Mouse (Mus musculus): ENCODE measurements around the gene Ocel1.

Gene Ocel1

GRCm38 (mm10) chr8:71379512-71380075 is 8.5 kb downstream of the Ocel1 start:
- DNase-seq (ENCODE audit: low read depth, low spot score) = no peak

- DNase-seq (ENCODE audit: low read depth, low spot score) = no peak
These were observed 9.4 kb downstream of the Ocel1 start for GRCm38 (mm10) chr8:71380178-71381171.

GRCm38 (mm10) chr8:71381421-71381970 is 10.4 kb downstream of the Ocel1 start, which contains the start of gene Nr2f6:
Gene Nr2f6, minus strand, starts transcription at chr8:71381960.
- no peak for DNase-seq (ENCODE audit: low read depth, low spot score)

- peak; percentile 76 for DNase-seq (ENCODE audit: low read depth, low spot score)
These were observed 11.2 kb downstream of the Ocel1 start for GRCm38 (mm10) chr8:71381971-71382961.

- no peak for DNase-seq (ENCODE audit: low read depth, low spot score)
These were observed 12.3 kb downstream of the Ocel1 start for GRCm38 (mm10) chr8:71383396-71383795.

- DNase-seq (ENCODE audit: low read depth, low spot score) = no peak
These were observed 12.8 kb downstream of the Ocel1 start for GRCm38 (mm10) chr8:71383860-71384259.

- no peak for DNase-seq (ENCODE audit: low read depth, low spot score)
These were observed 14.2 kb downstream of the Ocel1 start for GRCm38 (mm10) chr8:71385212-71385835.

- DNase-seq (ENCODE audit: low read depth, low spot score) = no peak
These were observed 17.2 kb downstream of the Ocel1 start for GRCm38 (mm10) chr8:71388267-71388666.

GRCm38 (mm10) chr8:71391696-71392095 is 20.6 kb downstream of the Ocel1 start:
- no peak for DNase-seq (ENCODE audit: low read depth, low spot score)

- DNase-seq (ENCODE audit: low read depth, low spot score) = no peak
These were observed 21.3 kb downstream of the Ocel1 start for GRCm38 (mm10) chr8:71392391-71392790.

- DNase-seq (ENCODE audit: low read depth, low spot score) = peak; percentile 81
These were observed 21.8 kb downstream of the Ocel1 start for GRCm38 (mm10) chr8:71392871-71393270.

GRCm38 (mm10) chr8:71394481-71394880 is 23.4 kb downstream of the Ocel1 start:
- DNase-seq (ENCODE audit: low read depth, low spot score) = no peak

- no peak for DNase-seq (ENCODE audit: low read depth, low spot score)
These were observed 24.0 kb downstream of the Ocel1 start for GRCm38 (mm10) chr8:71395071-71395470.

- DNase-seq (ENCODE audit: low read depth, low spot score) = no peak
These were observed 24.5 kb downstream of the Ocel1 start, which contains the start of gene Ushbp1 for GRCm38 (mm10) chr8:71395629-71396028. Gene Ushbp1, minus strand, starts transcription at chr8:71395802.

GRCm38 (mm10) chr8:71396639-71397305 is 25.7 kb downstream of the Ocel1 start, which contains the start of gene Babam1:
Gene Babam1, plus strand, starts transcription at chr8:71396861.
- peak; percentile 84 for DNase-seq (ENCODE audit: low read depth, low spot score)

- no peak for DNase-seq (ENCODE audit: low read depth, low spot score)
These were observed 26.6 kb downstream of the Ocel1 start for GRCm38 (mm10) chr8:71397701-71398100.

GRCm38 (mm10) chr8:71400826-71401225 is 29.7 kb downstream of the Ocel1 start:
- DNase-seq (ENCODE audit: low read depth, low spot score) = no peak

GRCm38 (mm10) chr8:71401454-71401853 is 30.4 kb downstream of the Ocel1 start:
- no peak for DNase-seq (ENCODE audit: low read depth, low spot score)

- no peak for DNase-seq (ENCODE audit: low read depth, low spot score)
These were observed 31.4 kb downstream of the Ocel1 start for GRCm38 (mm10) chr8:71402446-71402964.
